Mouse (Mus musculus) T-cell, adult 66 days (primary cell): Measurements from ENCODE around the gene Ubn2. TPM values are rescaled to one million over a fixed set of nuclear protein-coding genes. Genes with fewer than 3 reads are reported as not detected.

Experiments used
- total RNA-seq, 2 experiments: library from RNA; stranded (reverse); gene quantifications; 3 replicates in 1 of 2; 4 replicates in 1 of 2; pipeline ENCODE4 v1.2.4; 2023

Ubn2 gene
- total RNA-seq = 10 to 100 TPM; 56.4 to 57.7 TPM

DNA sequence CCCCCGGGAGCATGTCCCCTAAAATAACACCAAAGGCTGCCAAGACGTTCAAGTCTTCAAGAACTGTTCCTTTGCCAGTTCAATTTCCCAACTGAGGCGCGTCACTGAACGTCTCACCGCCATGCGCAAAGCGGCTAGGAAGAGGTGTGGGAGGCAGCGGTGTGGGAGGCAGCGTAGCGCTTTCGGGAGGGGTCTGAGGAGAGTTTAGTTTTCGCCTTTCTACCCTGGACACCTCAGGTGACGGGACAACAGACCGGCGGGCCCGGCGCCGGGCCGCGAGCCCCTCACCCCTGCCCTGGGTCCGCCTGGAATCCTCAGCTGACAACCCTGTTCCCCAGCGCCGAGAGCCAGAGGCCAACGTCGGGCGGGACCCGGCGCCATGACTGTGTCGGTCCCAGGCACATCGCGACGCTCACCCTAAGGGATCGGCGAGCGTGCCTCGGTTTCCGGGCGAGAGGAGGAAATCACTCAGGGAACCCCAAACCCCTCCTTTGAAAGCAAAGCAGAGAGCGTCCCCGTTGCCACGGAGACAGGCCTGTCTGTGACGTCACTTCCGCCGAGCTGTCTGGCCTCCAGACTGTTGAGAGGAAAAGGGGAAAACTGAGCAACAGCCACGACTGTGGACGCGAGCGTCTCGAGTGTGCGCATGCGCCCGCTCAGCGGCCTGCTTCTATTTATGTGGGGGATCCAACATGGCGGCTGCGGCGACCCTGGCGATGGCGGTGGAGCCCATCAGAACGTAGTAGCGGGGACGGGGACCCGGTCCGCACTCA lies at the start of gene Ubn2:
TSS of gene Ubn2 (plus strand) at position 690 of the 773 bp plus-strand sequence.

DNA sequence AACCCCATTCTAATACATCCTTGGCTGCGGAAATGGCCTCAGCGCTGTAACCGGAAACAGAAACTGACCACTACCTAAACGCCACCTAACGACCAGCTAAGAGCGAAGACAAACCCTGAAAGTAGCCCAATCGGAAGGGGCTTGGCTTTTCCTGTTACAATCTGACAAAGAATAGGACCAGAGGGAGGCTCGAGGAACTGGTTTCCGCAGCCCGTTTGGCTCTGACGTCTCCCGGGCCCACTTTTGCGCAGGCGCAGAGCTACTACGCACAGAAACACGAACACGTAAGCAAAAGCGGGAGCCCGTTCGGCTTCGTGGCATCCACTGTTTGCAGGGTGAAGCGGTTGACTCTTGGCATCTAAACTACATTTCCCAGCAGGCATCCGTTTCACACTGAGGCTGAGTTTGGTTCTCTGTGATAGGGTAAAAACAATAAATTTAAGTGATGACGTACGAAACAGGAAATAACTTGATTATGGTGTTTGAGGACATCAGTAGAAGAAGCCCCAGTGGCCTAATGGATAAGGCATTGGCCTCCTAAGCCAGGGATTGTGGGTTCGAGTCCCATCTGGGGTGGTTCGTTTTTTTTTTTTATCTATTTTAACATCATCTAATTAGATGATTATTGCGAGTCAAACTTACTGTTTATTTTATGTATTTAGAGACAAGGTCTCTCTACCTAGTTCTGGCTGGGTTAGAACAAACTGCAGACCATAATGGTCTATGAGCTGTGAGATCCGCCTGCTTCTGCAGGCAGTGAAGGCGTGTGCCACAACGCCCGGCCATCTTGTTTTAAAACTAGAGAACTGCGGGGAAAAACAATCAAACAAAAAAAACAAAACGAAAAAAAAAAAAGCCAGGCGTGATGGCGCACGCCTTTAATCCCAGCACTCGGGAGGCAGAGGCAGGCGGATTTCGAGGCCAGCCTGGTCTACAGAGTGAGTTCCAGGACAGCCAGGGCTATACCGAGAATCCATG lies 100.0 kb downstream of the Ubn2 start, which contains the start of gene Fmc1:
TSS of gene Fmc1 (plus strand) at position 75 of the 978 bp plus-strand sequence.

GRCm38 (mm10) chr6:38551062-38551988 lies 117.6 kb downstream of the Ubn2 start, which contains the start of gene Luc7l2:
Luc7l2 (plus strand) TSS chr6:38551334.

Other genes with a start within 250 kb of the Ubn2 start
- gene D630045J12Rik, start 179.9 kb upstream of the Ubn2 start, total RNA-seq = under 1 TPM in 1 of 2 experiments, not detected in 1; 0.38 TPM
- gene Zc3hav1l, start 134.7 kb upstream of the Ubn2 start, total RNA-seq = 1 to 10 TPM; 8.8 to 8.9 TPM
- 100 to 1,000 TPM; 314 to 339 TPM for gene Zc3hav1, start 79.3 kb upstream of the Ubn2 start, total RNA-seq
- gene Ttc26, start 52.5 kb upstream of the Ubn2 start, total RNA-seq = not detected
- 10 to 100 TPM; 20.4 to 33.4 TPM for gene Fmc1, start 99.6 kb downstream of the Ubn2 start, total RNA-seq
- 100 to 1,000 TPM; 392 to 406 TPM for gene Luc7l2, start 117.4 kb downstream of the Ubn2 start, total RNA-seq
- gene Klrg2, start 203.3 kb downstream of the Ubn2 start, total RNA-seq = not detected
- gene Clec2l, start 229.1 kb downstream of the Ubn2 start, total RNA-seq = not detected